ENCODE assay signal across 11 mouse cellular contexts in the genomic region with DNA sequence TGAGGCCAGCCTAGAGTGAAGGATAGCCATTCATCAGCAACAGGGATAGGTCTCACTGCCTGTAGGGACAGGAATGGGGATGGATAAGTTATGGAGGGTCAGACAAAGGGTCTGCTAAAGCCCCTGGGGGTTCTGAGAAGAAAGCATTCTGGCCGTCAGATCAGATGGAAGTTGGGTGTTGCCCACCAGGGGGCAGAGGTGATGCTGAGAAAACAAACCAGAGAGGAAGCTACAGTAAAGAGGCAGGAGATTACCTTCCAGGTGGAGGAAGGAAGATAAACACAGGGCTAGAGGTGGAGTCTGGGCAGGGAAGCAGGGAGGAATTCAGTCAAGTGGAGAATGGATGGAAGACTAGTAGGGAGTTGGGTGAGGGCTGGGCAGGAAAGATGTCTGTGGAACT. TPM values are rescaled to one million over a fixed set of nuclear protein-coding genes. Genes with fewer than 3 reads are reported as not detected.
DNase-seq lines count a peak whose midpoint lies in the region; ATAC-seq and TF ChIP-seq lines count a peak whose summit lies in the region.
"Had no signal": no experiment of that assay in that cellular context is flagged by ENCODE, and none has a peak within 500 bp of the region (broad histone marks: within the 10 kb centered on the region; RNA-seq: fewer than 3 reads in every experiment).

No protein-coding gene starts in this region.

- H3K27me3 ChIP-seq in neural tube, embryonic 11.5 days (ENCODE audit: control insufficient read depth, insufficient read depth, low read length) = no peaks in the 10 kb centered on the region
- H3K27me3 ChIP-seq in embryonic facial prominence, embryonic 10.5 days (replicated peaks; ENCODE audit: low read depth, poor library complexity, severe bottlenecking) = peaks cover 8% of the 10 kb centered on the region; the same call in 1 of the 2 replicates
- H3K27me3 ChIP-seq: midbrain, embryonic 12.5 days had no signal

- no peak for DNase-seq in gastrocnemius, adult 2 months
- no peak for DNase-seq in gastrocnemius, postnatal 4 days (ENCODE audit: low spot score in 2 of 2)
- DNase-seq in neural tube, embryonic 11.5 days (ENCODE audit: low spot score) = peak; percentile 45
- no peak for DNase-seq in neural tube, embryonic 10.5 days (ENCODE audit: extremely low spot score, low spot score)
- DNase-seq in embryonic facial prominence, embryonic 10.5 days (ENCODE audit: low spot score) = peak; percentile 52
- DNase-seq in retina, postnatal 7 days (ENCODE audit: low read depth, low spot score) = peak; percentile 39
- no peak for DNase-seq in gastrocnemius, postnatal 14 days
- DNase-seq: gastrocnemius, postnatal 10 days had no signal

- H3K4me2 ChIP-seq in neural tube, embryonic 11.5 days (ENCODE audit: low read depth) = no peak overlapping the region
- H3K4me2 ChIP-seq: midbrain, embryonic 12.5 days had no signal

- ATAC-seq in neural tube, embryonic 11.5 days (ENCODE audit: insufficient read depth, low FRiP score, low TSS enrichment) = no peak
- no peak for ATAC-seq in cerebellum, adult (ENCODE audit: insufficient number of reproducible peaks, low FRiP score, low TSS enrichment)

- intact Hi-C loops in gastrocnemius, adult 2 months (cut with DNase I) = loop anchor here (5.0 kb wide), 1 partner anchor 103 kb away; no protein-coding TSS in a partner anchor
- intact Hi-C loops in gastrocnemius, postnatal 14 days (cut with DNase I; ENCODE audit: low total_unique reads) = no loop called here

- H3K9ac ChIP-seq in neural tube, embryonic 11.5 days (ENCODE audit: low read length) = no peak overlapping the region
- H3K9ac ChIP-seq: midbrain, embryonic 12.5 days had no signal

- H3K36me3 ChIP-seq in neural tube, embryonic 11.5 days (ENCODE audit: control insufficient read depth, insufficient read depth, low read length) = no peaks in the 10 kb centered on the region
- H3K36me3 ChIP-seq in embryonic facial prominence, embryonic 10.5 days (replicated peaks) = no peaks in the 10 kb centered on the region
- H3K36me3 ChIP-seq: midbrain, embryonic 12.5 days had no signal

- H3K27ac ChIP-seq in gastrocnemius, adult 2 months = no peak overlapping the region
- no peak overlapping the region for H3K27ac ChIP-seq in neural tube, embryonic 11.5 days (ENCODE audit: low read depth, low read length)
- no peak overlapping the region; the same call in 1 of the 2 replicates for H3K27ac ChIP-seq in embryonic facial prominence, embryonic 10.5 days (replicated peaks)
- H3K27ac ChIP-seq: midbrain, embryonic 12.5 days had no signal

- no peak overlapping the region for H3K4me3 ChIP-seq in gastrocnemius, adult 2 months
- H3K4me3 ChIP-seq in neural tube, embryonic 11.5 days (ENCODE audit: low read depth, low read length) = no peak overlapping the region
- H3K4me3 ChIP-seq in embryonic facial prominence, embryonic 10.5 days = no peak overlapping the region
- H3K4me3 ChIP-seq: midbrain, embryonic 12.5 days had no signal

- 7% methylated on average over 1 of the region's 1 CpGs for WGBS in neural tube, embryonic 11.5 days
- WGBS in embryonic facial prominence, embryonic 10.5 days = 5% methylated on average over 1 of the region's 1 CpGs

- H3K4me1 ChIP-seq in neural tube, embryonic 11.5 days (ENCODE audit: control insufficient read depth, insufficient read depth, low read length) = no peaks in the 10 kb centered on the region
- peaks cover 18% of the 10 kb centered on the region for H3K4me1 ChIP-seq in embryonic facial prominence, embryonic 10.5 days

- H3K9me3 ChIP-seq in neural tube, embryonic 11.5 days (ENCODE audit: control insufficient read depth, low read length) = no peaks in the 10 kb centered on the region
- H3K9me3 ChIP-seq in embryonic facial prominence, embryonic 10.5 days = no peaks in the 10 kb centered on the region

- TF ChIP-seq CTCF in gastrocnemius, adult 2 months (IDR thresholded peaks at IDR 0.05) = peak; percentile 41

RNA-seq across cellular contexts. Expression of a gene that starts 33.9 kb away (rescaled TPM):
- under 1 TPM; 0.25 to 0.26 TPM for total RNA-seq in gastrocnemius, adult 2 months (2021)
- under 1 TPM; 0.10 to 0.20 TPM for total RNA-seq in gastrocnemius, postnatal 4 days (2021)
- polyA plus RNA-seq in neural tube, embryonic 11.5 days (2014; fragmentation: Nextera tagmentation; extraction: Ambion mirVana) = 0.22 and 0.28 TPM in 2 replicates
- 0.04 TPM in 1 of 2 replicates, not detected in the other for polyA plus RNA-seq in embryonic facial prominence, embryonic 10.5 days (2016; fragmentation: Nextera tagmentation; extraction: Ambion mirVana)
- total RNA-seq in gastrocnemius, postnatal 14 days (2021) = under 1 TPM; 0.24 to 0.37 TPM
- total RNA-seq: MEL had no signal
- polyA plus RNA-seq: midbrain, embryonic 12.5 days had no signal

Comparison
In these comparisons a context has a peak if more than half of its experiments do, and no peak if none do; other contexts are left out.
1. DNase-seq: peak in neural tube, embryonic 11.5 days (single experiment), embryonic facial prominence, embryonic 10.5 days (single experiment) and retina, postnatal 7 days (single experiment); none in gastrocnemius, adult 2 months (single experiment), gastrocnemius, postnatal 4 days (0 of 2), neural tube, embryonic 10.5 days (single experiment) and gastrocnemius, postnatal 14 days (single experiment).